Mouse (Mus musculus) thymus, adult 2 months (tissue): Measurements from ENCODE around the gene Mc1r.
"Not testable (repeated sequence)": the region's sequence is repeated elsewhere in the genome, so short reads cannot be mapped to it uniquely, and the experiment has no call there.

Source experiments
- CTCF ChIP-seq: fragments of 200-500 bp; IDR thresholded peaks from 2 replicates; pipeline ENCODE4 v1.5.1; 2012; ENCODE audit warnings: mild to moderate bottlenecking, control low read depth, low read length, moderate library complexity, borderline replicate concordance; ENCODE audit not compliant: control insufficient read depth, poor library complexity, insufficient read depth; ENCODE audit errors: extremely low read depth
- POLR2A ChIP-seq: fragments of 200-500 bp; IDR thresholded peaks from 2 replicates; pipeline ENCODE4 v1.6.1; 2012; ENCODE audit warnings: mild to moderate bottlenecking, low read length, control low read depth, moderate library complexity; ENCODE audit not compliant: control insufficient read depth, poor library complexity, insufficient read depth; ENCODE audit errors: extremely low read depth

GRCm38 (mm10) chr8:123430936-123431335 is 24.0 kb downstream of the Mc1r start:
- TF ChIP-seq CTCF, POLR2A: not testable (repeated sequence)
